Mouse (Mus musculus): ENCODE results near the gene Lsm2. TPM values are rescaled to one million over a fixed set of nuclear protein-coding genes. Genes with fewer than 3 reads are reported as not detected.
"Not testable (repeated sequence)": the region's sequence is repeated elsewhere in the genome, so short reads cannot be mapped to it uniquely, and the experiment has no call there.

Lsm2 gene
- total RNA-seq, 2 experiments from 2014 or later = 25.4 to 27.2 TPM

GRCm38 (mm10) chr17:35002153-35002865 is 20.6 kb downstream of the Lsm2 start:
- intact Hi-C loops (cut with DNase I) = no loop called here
- peak in 1 of 2 experiments; percentile 15 for DNase-seq (ENCODE audit: extremely low spot score in 1 of 2, low spot score in 2 of 2)

GRCm38 (mm10) chr17:35003022-35003838 is 21.6 kb downstream of the Lsm2 start:
- peak in 1 of 2 experiments; percentile 15 for DNase-seq (ENCODE audit: extremely low spot score in 1 of 2, low spot score in 2 of 2)
- intact Hi-C loops (cut with DNase I) = no loop called here

GRCm38 (mm10) chr17:35004075-35004717 is 22.5 kb downstream of the Lsm2 start:
- DNase-seq (ENCODE audit: extremely low spot score in 1 of 2, low spot score in 2 of 2) = peak in 1 of 2 experiments; percentile 28
- intact Hi-C loops (cut with DNase I) = no loop called here

- DNase-seq (ENCODE audit: extremely low spot score in 1 of 2, low spot score in 2 of 2) = no peak
- intact Hi-C loops (cut with DNase I) = no loop called here
These were observed 23.5 kb downstream of the Lsm2 start for GRCm38 (mm10) chr17:35005158-35005557.

GRCm38 (mm10) chr17:35005902-35006301 is 24.2 kb downstream of the Lsm2 start:
- intact Hi-C loops (cut with DNase I) = not testable (repeated sequence)

GRCm38 (mm10) chr17:35007387-35007991 is 25.8 kb downstream of the Lsm2 start:
- DNase-seq (ENCODE audit: extremely low spot score in 1 of 2, low spot score in 2 of 2) = no peak
- intact Hi-C loops (cut with DNase I) = no loop called here

More at GRCm38 (mm10) chr17:35005902-35006301, 24.2 kb downstream of the Lsm2 start:
- DNase-seq (ENCODE audit: extremely low spot score in 1 of 2, low spot score in 2 of 2) = not testable (repeated sequence)

- intact Hi-C loops (cut with DNase I) = no loop called here
- DNase-seq (ENCODE audit: extremely low spot score in 1 of 2, low spot score in 2 of 2) = no peak
These were observed 27.9 kb downstream of the Lsm2 start for GRCm38 (mm10) chr17:35009586-35009985.

GRCm38 (mm10) chr17:35011440-35011839 is 29.8 kb downstream of the Lsm2 start:
- peak in 1 of 2 experiments; percentile 16 for DNase-seq (ENCODE audit: extremely low spot score in 1 of 2, low spot score in 2 of 2)
- intact Hi-C loops (cut with DNase I) = no loop called here

GRCm38 (mm10) chr17:35012430-35012829 is 30.8 kb downstream of the Lsm2 start:
- intact Hi-C loops (cut with DNase I) = no loop called here
- DNase-seq (ENCODE audit: extremely low spot score in 1 of 2, low spot score in 2 of 2) = peak in 1 of 2 experiments; percentile 18

GRCm38 (mm10) chr17:35013221-35013620 is 31.6 kb downstream of the Lsm2 start:
- intact Hi-C loops (cut with DNase I) = no loop called here
- no peak for DNase-seq (ENCODE audit: extremely low spot score in 1 of 2, low spot score in 2 of 2)

GRCm38 (mm10) chr17:35015296-35015695 is 33.6 kb downstream of the Lsm2 start:
- DNase-seq (ENCODE audit: extremely low spot score in 1 of 2, low spot score in 2 of 2) = no peak
- intact Hi-C loops (cut with DNase I) = loop anchor here (5.0 kb wide), 2 partner anchors 82 to 102 kb away; partner anchors contain the start of gene Ly6g5b

GRCm38 (mm10) chr17:35016376-35016775 is 34.7 kb downstream of the Lsm2 start, which contains the start of gene Vwa7:
Vwa7 (plus strand) TSS chr17:35016579.
- peak in 1 of 2 experiments; percentile 62 for DNase-seq (ENCODE audit: extremely low spot score in 1 of 2, low spot score in 2 of 2)

GRCm38 (mm10) chr17:35016791-35017705 is 35.4 kb downstream of the Lsm2 start:
- no peak for DNase-seq (ENCODE audit: extremely low spot score in 1 of 2, low spot score in 2 of 2)
- intact Hi-C loops (cut with DNase I) = loop anchor here (5.0 kb wide), 2 partner anchors 80 to 100 kb away; partner anchors contain the start of gene Ly6g5b

More at GRCm38 (mm10) chr17:35016376-35016775, 34.7 kb downstream of the Lsm2 start, which contains the start of gene Vwa7:
- intact Hi-C loops (cut with DNase I) = loop anchor here (5.0 kb wide), 2 partner anchors 81 to 101 kb away; partner anchors contain the start of gene Ly6g5b

GRCm38 (mm10) chr17:35017706-35018030 is 36.0 kb downstream of the Lsm2 start:
- intact Hi-C loops (cut with DNase I) = loop anchor here (5.0 kb wide), 2 partner anchors 80 to 100 kb away; partner anchors contain the start of gene Ly6g5b
- no peak for DNase-seq (ENCODE audit: extremely low spot score in 1 of 2, low spot score in 2 of 2)

- intact Hi-C loops (cut with DNase I) = loop anchor here (5.0 kb wide), 2 partner anchors 79 to 99 kb away; partner anchors contain the start of gene Ly6g5b
- DNase-seq (ENCODE audit: extremely low spot score in 1 of 2, low spot score in 2 of 2) = no peak
These were observed 36.5 kb downstream of the Lsm2 start for GRCm38 (mm10) chr17:35018171-35018570.

- no peak for DNase-seq (ENCODE audit: extremely low spot score in 1 of 2, low spot score in 2 of 2)
- intact Hi-C loops (cut with DNase I) = loop anchor here (5.0 kb wide), 4 partner anchors 37 to 97 kb away; partner anchors contain the start of genes Ddah2, Ly6g5b and Ly6g5c
These were observed 38.2 kb downstream of the Lsm2 start for GRCm38 (mm10) chr17:35019894-35020293.

GRCm38 (mm10) chr17:35020551-35020950 is 38.9 kb downstream of the Lsm2 start:
- intact Hi-C loops (cut with DNase I) = loop anchor here (5.0 kb wide), 2 partner anchors 37 to 87 kb away; partner anchors contain the start of genes Ddah2 and Ly6g5c
- DNase-seq (ENCODE audit: extremely low spot score in 1 of 2, low spot score in 2 of 2) = no peak
